Mouse (Mus musculus) right cerebral cortex, postnatal 14 days (tissue): ENCODE results near the gene Plekhh3.

ENCODE experiments used
- DNase-seq: peaks from one replicate; pipeline ENCODE4 v3.0.0; 2022

Plekhh3 gene

GRCm38 (mm10) chr11:101185441-101185840, 14.3 kb upstream of the Plekhh3 start:
- no peak for DNase-seq

GRCm38 (mm10) chr11:101184984-101185383, 13.8 kb upstream of the Plekhh3 start:
- DNase-seq = no peak

- DNase-seq = no peak
These were observed 11.8 kb upstream of the Plekhh3 start for GRCm38 (mm10) chr11:101182771-101183517.

GRCm38 (mm10) chr11:101181961-101182360, 10.8 kb upstream of the Plekhh3 start:
- DNase-seq = no peak

- DNase-seq = peak; percentile 76
These were observed 9.9 kb upstream of the Plekhh3 start for GRCm38 (mm10) chr11:101180846-101181740.

GRCm38 (mm10) chr11:101180261-101180660, 9.1 kb upstream of the Plekhh3 start:
- DNase-seq = no peak

- no peak for DNase-seq
These were observed 8.2 kb upstream of the Plekhh3 start for GRCm38 (mm10) chr11:101179306-101179705.

GRCm38 (mm10) chr11:101178061-101179058, 7.2 kb upstream of the Plekhh3 start:
- no peak for DNase-seq

GRCm38 (mm10) chr11:101176933-101177773, 6.0 kb upstream of the Plekhh3 start:
- DNase-seq = peak; percentile 80

GRCm38 (mm10) chr11:101176117-101176691, 5.1 kb upstream of the Plekhh3 start:
- no peak for DNase-seq

- peak; percentile 62 for DNase-seq
These were observed 4.5 kb upstream of the Plekhh3 start for GRCm38 (mm10) chr11:101175636-101176116.

- DNase-seq = no peak
These were observed 3.9 kb upstream of the Plekhh3 start, which contains the start of gene Ccr10 for GRCm38 (mm10) chr11:101174851-101175628. Ccr10 (minus strand) TSS chr11:101175443.

- no peak for DNase-seq
These were observed 3.2 kb upstream of the Plekhh3 start for GRCm38 (mm10) chr11:101174389-101174745.

GRCm38 (mm10) chr11:101173631-101174388, 2.7 kb upstream of the Plekhh3 start:
- DNase-seq = peak; percentile 68

GRCm38 (mm10) chr11:101173112-101173511, 2.0 kb upstream of the Plekhh3 start:
- DNase-seq = no peak

GRCm38 (mm10) chr11:101172434-101172815, 1.3 kb upstream of the Plekhh3 start:
- no peak for DNase-seq

GRCm38 (mm10) chr11:101171721-101172433, 726 bp upstream of the Plekhh3 start:
- peak; percentile 70 for DNase-seq

- no peak for DNase-seq
These were observed 769 bp downstream of the Plekhh3 start, which contains the start of gene Cntnap1 for GRCm38 (mm10) chr11:101170354-101170810. Cntnap1 (plus strand) TSS chr11:101170523.
